Mouse (Mus musculus): Measurements from ENCODE around the gene Tnfrsf9. TPM values are rescaled to one million over a fixed set of nuclear protein-coding genes. Genes with fewer than 3 reads are reported as not detected.

Tnfrsf9 gene
- polyA plus RNA-seq, 1 experiment, result not detected

- Histone ChIP-seq H3K36me3 (ENCODE audit: control insufficient read depth) (no peaks in the 10 kb centered on the region), H3K4me1 (ENCODE audit: control insufficient read depth) (peaks cover 6% of the 10 kb centered on the region), H3K27me3 (ENCODE audit: control insufficient read depth) (no peaks in the 10 kb centered on the region), H3K4me3 (replicated peaks) (no peak overlapping the region), H3K9me3 (ENCODE audit: control insufficient read depth, low read length) (no peaks in the 10 kb centered on the region)
- TF ChIP-seq GATA1 (IDR thresholded peaks at IDR 0.05; ENCODE audit: low read length), result no peak
- TF ChIP-seq TAL1 (IDR thresholded peaks at IDR 0.05; ENCODE audit: low read length), result no peak
Measured at GRCm38 (mm10) chr4:150964635-150965554, 50.5 kb downstream of the Tnfrsf9 start.

GRCm38 (mm10) chr4:150965555-150965951, 51.2 kb downstream of the Tnfrsf9 start:
- no peak overlapping the region for H3K4me3 ChIP-seq (replicated peaks)
- no peak for TF ChIP-seq GATA1 (IDR thresholded peaks at IDR 0.05; ENCODE audit: low read length)
- no peak for TF ChIP-seq TAL1 (IDR thresholded peaks at IDR 0.05; ENCODE audit: low read length)
- H3K36me3 ChIP-seq (ENCODE audit: control insufficient read depth), result no peaks in the 10 kb centered on the region
- H3K27me3 ChIP-seq (ENCODE audit: control insufficient read depth), result no peaks in the 10 kb centered on the region
- H3K4me1 ChIP-seq (ENCODE audit: control insufficient read depth), result peaks cover 6% of the 10 kb centered on the region
- no peaks in the 10 kb centered on the region for H3K9me3 ChIP-seq (ENCODE audit: control insufficient read depth, low read length)

DNA sequence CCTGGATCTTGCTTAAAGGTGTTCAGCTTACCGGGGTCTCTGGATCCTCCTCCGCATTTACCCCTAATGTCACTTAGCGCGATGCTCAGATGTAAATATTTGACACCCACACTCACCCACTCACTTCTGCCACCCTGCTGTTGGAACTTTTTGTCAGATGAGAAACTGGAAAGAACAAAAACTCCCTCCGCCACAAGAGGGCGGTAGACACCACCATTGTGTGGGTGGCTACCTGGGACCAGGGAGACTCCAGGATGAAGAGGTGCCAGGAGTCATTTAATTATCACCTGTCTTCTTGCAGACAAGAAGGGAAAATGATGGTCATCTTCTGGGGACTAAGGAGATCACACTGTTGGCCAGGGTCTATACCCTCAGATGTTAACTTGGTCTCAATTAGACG, 52.2 kb downstream of the Tnfrsf9 start:
- Histone ChIP-seq H3K4me1 (ENCODE audit: control insufficient read depth) (peaks cover 6% of the 10 kb centered on the region), H3K9me3 (ENCODE audit: control insufficient read depth, low read length) (no peaks in the 10 kb centered on the region), H3K4me3 (replicated peaks) (no peak overlapping the region), H3K36me3 (ENCODE audit: control insufficient read depth) (no peaks in the 10 kb centered on the region), H3K27me3 (ENCODE audit: control insufficient read depth) (no peaks in the 10 kb centered on the region)
- TF ChIP-seq GATA1 (IDR thresholded peaks at IDR 0.05; ENCODE audit: low read length), result no peak
- TF ChIP-seq TAL1 (IDR thresholded peaks at IDR 0.05; ENCODE audit: low read length), result no peak

- peaks cover 6% of the 10 kb centered on the region for H3K4me1 ChIP-seq (ENCODE audit: control insufficient read depth)
- H3K4me3 ChIP-seq (replicated peaks), result no peak overlapping the region
- no peaks in the 10 kb centered on the region for H3K27me3 ChIP-seq (ENCODE audit: control insufficient read depth)
- no peak for TF ChIP-seq GATA1 (IDR thresholded peaks at IDR 0.05; ENCODE audit: low read length)
- no peak for TF ChIP-seq TAL1 (IDR thresholded peaks at IDR 0.05; ENCODE audit: low read length)
- no peaks in the 10 kb centered on the region for H3K36me3 ChIP-seq (ENCODE audit: control insufficient read depth)
- H3K9me3 ChIP-seq (ENCODE audit: control insufficient read depth, low read length), result no peaks in the 10 kb centered on the region
Measured at GRCm38 (mm10) chr4:150968956-150969355, 54.6 kb downstream of the Tnfrsf9 start.

DNA sequence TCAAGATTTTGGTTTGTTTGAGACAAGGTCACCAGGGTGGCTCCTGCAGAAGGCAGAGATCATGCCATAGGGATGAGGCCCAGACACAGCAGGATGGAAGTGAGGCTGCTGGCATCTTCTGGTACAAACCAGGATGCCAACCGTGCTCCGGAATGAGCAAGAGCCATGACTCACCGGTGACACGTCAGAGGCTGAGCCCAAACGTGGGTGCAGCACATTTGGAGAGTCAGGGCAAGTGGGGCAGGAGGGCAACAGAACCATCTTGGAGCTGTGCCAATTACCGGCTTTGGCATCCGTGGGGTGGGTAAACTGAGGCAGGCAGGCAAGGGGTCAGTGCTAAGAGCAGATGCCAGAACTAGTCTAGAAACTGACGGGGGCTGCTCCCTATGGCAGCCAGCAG, 58.9 kb downstream of the Tnfrsf9 start:
- H3K4me3 ChIP-seq (replicated peaks), result no peak overlapping the region
- no peaks in the 10 kb centered on the region for H3K27me3 ChIP-seq (ENCODE audit: control insufficient read depth)
- H3K4me1 ChIP-seq (ENCODE audit: control insufficient read depth), result no peaks in the 10 kb centered on the region
- H3K36me3 ChIP-seq (ENCODE audit: control insufficient read depth), result no peaks in the 10 kb centered on the region
- TF ChIP-seq TAL1 (IDR thresholded peaks at IDR 0.05; ENCODE audit: low read length), result no peak
- TF ChIP-seq GATA1 (IDR thresholded peaks at IDR 0.05; ENCODE audit: low read length), result no peak
- H3K9me3 ChIP-seq (ENCODE audit: control insufficient read depth, low read length), result no peaks in the 10 kb centered on the region

- no peak for TF ChIP-seq GATA1 (IDR thresholded peaks at IDR 0.05; ENCODE audit: low read length)
- TF ChIP-seq TAL1 (IDR thresholded peaks at IDR 0.05; ENCODE audit: low read length), result no peak
- no peak overlapping the region for H3K4me3 ChIP-seq (replicated peaks)
Measured at GRCm38 (mm10) chr4:150975145-150975544, 60.8 kb downstream of the Tnfrsf9 start.

DNA sequence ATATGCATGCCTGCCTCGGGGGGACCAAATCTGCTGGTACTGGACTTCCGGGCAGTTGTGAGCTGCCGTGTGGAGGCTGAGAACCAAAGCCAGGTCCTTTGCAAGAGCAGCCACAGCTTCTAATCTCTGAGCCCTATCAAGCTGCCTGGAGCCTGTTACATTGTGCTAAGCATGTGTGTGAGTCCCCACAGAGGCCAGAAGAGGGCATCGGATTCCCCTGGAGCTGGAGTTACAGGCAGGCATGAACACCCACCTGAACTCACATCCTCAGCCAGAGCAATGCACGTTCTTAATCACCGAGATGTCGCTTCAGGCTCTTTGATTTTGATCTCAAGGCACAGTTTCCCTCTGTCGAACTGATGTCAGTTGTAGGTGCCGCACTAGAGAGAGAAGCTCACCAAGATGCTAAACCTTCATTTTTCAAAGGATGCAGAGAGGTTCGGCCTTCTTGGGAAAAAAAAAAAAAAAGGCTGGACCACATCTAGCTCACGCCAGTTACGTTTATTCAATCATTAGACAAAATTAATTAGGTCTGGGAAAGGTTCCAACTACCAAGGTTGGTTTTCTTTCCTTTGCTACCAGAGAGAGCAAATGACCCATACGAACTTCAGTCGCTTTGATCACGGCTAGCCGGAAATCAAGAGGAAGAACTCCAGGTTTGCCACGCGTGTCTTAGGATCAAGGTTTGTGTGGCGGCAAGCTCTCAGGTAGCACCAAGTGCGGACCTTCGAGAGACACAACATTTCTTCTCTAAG, 64.0 kb downstream of the Tnfrsf9 start:
- Histone ChIP-seq H3K9me3 (ENCODE audit: control insufficient read depth, low read length) (peaks cover 5% of the 10 kb centered on the region; the same call in 1 of the 2 replicates), H3K4me1 (ENCODE audit: control insufficient read depth) (no peaks in the 10 kb centered on the region), H3K4me3 (replicated peaks) (no peak overlapping the region), H3K27me3 (ENCODE audit: control insufficient read depth) (no peaks in the 10 kb centered on the region), H3K36me3 (ENCODE audit: control insufficient read depth) (no peaks in the 10 kb centered on the region)
- TF ChIP-seq TAL1 (IDR thresholded peaks at IDR 0.05; ENCODE audit: low read length) (no peak), GATA1 (IDR thresholded peaks at IDR 0.05; ENCODE audit: low read length) (no peak)

More at GRCm38 (mm10) chr4:150975145-150975544, 60.8 kb downstream of the Tnfrsf9 start:
- no peaks in the 10 kb centered on the region for H3K4me1 ChIP-seq (ENCODE audit: control insufficient read depth)
- H3K36me3 ChIP-seq (ENCODE audit: control insufficient read depth), result no peaks in the 10 kb centered on the region
- H3K9me3 ChIP-seq (ENCODE audit: control insufficient read depth, low read length), result no peaks in the 10 kb centered on the region
- no peaks in the 10 kb centered on the region for H3K27me3 ChIP-seq (ENCODE audit: control insufficient read depth)

- no peak overlapping the region for H3K4me3 ChIP-seq (replicated peaks)
- no peaks in the 10 kb centered on the region for H3K36me3 ChIP-seq (ENCODE audit: control insufficient read depth)
- TF ChIP-seq GATA1 (IDR thresholded peaks at IDR 0.05; ENCODE audit: low read length) (no peak), TAL1 (IDR thresholded peaks at IDR 0.05; ENCODE audit: low read length) (no peak)
- H3K27me3 ChIP-seq (ENCODE audit: control insufficient read depth), result no peaks in the 10 kb centered on the region
- H3K9me3 ChIP-seq (ENCODE audit: control insufficient read depth, low read length), result peaks cover 5% of the 10 kb centered on the region; the same call in 1 of the 2 replicates
- no peaks in the 10 kb centered on the region for H3K4me1 ChIP-seq (ENCODE audit: control insufficient read depth)
Measured at GRCm38 (mm10) chr4:150979455-150979854, 65.1 kb downstream of the Tnfrsf9 start.

DNA sequence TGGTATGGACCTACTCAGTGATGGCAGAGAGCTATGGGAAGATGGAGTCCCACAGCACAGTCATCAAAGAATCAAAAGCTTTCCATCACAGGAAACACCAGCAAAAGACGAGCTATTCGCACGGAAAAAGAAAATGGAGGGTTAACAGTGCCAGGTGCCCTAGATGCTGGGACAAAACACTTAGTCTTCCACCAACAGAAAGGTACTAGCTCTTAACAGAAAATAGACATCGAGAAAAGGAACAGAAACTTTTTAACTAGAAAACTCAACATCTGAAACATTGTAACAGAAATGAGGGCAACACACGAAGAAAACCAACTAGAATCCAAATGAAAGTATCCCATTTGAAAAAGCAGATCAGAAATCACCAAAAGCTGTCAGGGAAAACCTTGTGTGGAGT, 65.8 kb downstream of the Tnfrsf9 start:
- no peak for TF ChIP-seq GATA1 (IDR thresholded peaks at IDR 0.05; ENCODE audit: low read length)
- TF ChIP-seq TAL1 (IDR thresholded peaks at IDR 0.05; ENCODE audit: low read length), result no peak
- H3K27me3 ChIP-seq (ENCODE audit: control insufficient read depth), result no peaks in the 10 kb centered on the region
- H3K9me3 ChIP-seq (ENCODE audit: control insufficient read depth, low read length), result peaks cover 5% of the 10 kb centered on the region; the same call in 1 of the 2 replicates
- H3K4me1 ChIP-seq (ENCODE audit: control insufficient read depth), result no peaks in the 10 kb centered on the region
- H3K4me3 ChIP-seq (replicated peaks), result no peak overlapping the region
- no peaks in the 10 kb centered on the region for H3K36me3 ChIP-seq (ENCODE audit: control insufficient read depth)
